Mouse (Mus musculus) forebrain, embryonic 14.5 days (tissue): Measurements from ENCODE around the gene Rbm10. TPM values are rescaled to one million over a fixed set of nuclear protein-coding genes. Genes with fewer than 3 reads are reported as not detected.
A peak's percentile ranks its signal among the peaks of the same experiment; 100 is the strongest.

Experiments
- ATAC-seq: fragments of 200-750 bp; cut with Nextera tagmentation; 2 replicates; pipeline ENCODE4 v1.8.0; 2017; ENCODE audit warnings: mild to moderate bottlenecking, moderate library complexity
- DNase-seq: peaks from one replicate; pipeline ENCODE4 v3.0.0-alpha.2; 2015; ENCODE audit warnings: low spot score
- H3K27ac ChIP-seq: fragments of 300-500 bp; sonication (generic); 2 replicates; pipeline ENCODE4 v1.5.1; 2014; ENCODE audit warnings: low read depth, mild to moderate bottlenecking, control low read depth, low read length, moderate library complexity
- H3K27me3 ChIP-seq: fragments of 300-500 bp; sonication (generic); replicated peaks from 2 replicates; pipeline ENCODE4 v1.6.1; 2014; ENCODE audit warnings: low read length, control low read depth, mixed read lengths; ENCODE audit not compliant: control insufficient read depth, insufficient read depth
- H3K36me3 ChIP-seq: fragments of 300-500 bp; sonication (generic); 2 replicates; pipeline ENCODE4 v1.6.1; 2014; ENCODE audit warnings: low read length, control low read depth; ENCODE audit not compliant: control insufficient read depth, insufficient read depth
- H3K4me1 ChIP-seq: fragments of 300-500 bp; sonication (generic); 2 replicates; pipeline ENCODE4 v1.6.1; 2014; ENCODE audit warnings: antibody characterized with exemption, low read length, control low read depth; ENCODE audit not compliant: control insufficient read depth, insufficient read depth
- H3K4me2 ChIP-seq: fragments of 300-500 bp; sonication (generic); 2 replicates; pipeline ENCODE4 v1.6.1; 2014; ENCODE audit warnings: mild to moderate bottlenecking, control low read depth, low read length
- H3K4me3 ChIP-seq: fragments of 300-500 bp; sonication (generic); 2 replicates; pipeline ENCODE4 v1.5.1; 2014; ENCODE audit warnings: low read depth, low read length, control low read depth
- H3K9ac ChIP-seq: fragments of 300-500 bp; sonication (generic); 2 replicates; pipeline ENCODE4 v1.6.1; 2014; ENCODE audit warnings: mild to moderate bottlenecking, low read length, control low read depth, moderate library complexity
- H3K9me3 ChIP-seq: fragments of 300-500 bp; sonication (generic); replicated peaks from 2 replicates; pipeline ENCODE4 v1.6.1; 2016; ENCODE audit warnings: low read length, control low read depth, mixed read lengths; ENCODE audit not compliant: control insufficient read depth
- WGBS: fragments of 180-500 bp; shearing (Covaris S2); extraction: QIAGEN DNeasy Blood & Tissue Kit; methylation state at CpG from one replicate; pipeline ENCODE4 v1.1.7; 2014; 5-methylcytosine and 5-hydroxymethylcytosine counted together
- polyA plus RNA-seq: library from polyadenylated mRNA; unstranded; fragments of >200 nt; fragmentation: Nextera tagmentation; extraction: Ambion mirVana; gene quantifications from 2 replicates; pipeline ENCODE4 v1.2.1, GENCODE M21; 2014

The Rbm10 gene
- 56.6 and 58.8 TPM in 2 replicates for polyA plus RNA-seq

DNA sequence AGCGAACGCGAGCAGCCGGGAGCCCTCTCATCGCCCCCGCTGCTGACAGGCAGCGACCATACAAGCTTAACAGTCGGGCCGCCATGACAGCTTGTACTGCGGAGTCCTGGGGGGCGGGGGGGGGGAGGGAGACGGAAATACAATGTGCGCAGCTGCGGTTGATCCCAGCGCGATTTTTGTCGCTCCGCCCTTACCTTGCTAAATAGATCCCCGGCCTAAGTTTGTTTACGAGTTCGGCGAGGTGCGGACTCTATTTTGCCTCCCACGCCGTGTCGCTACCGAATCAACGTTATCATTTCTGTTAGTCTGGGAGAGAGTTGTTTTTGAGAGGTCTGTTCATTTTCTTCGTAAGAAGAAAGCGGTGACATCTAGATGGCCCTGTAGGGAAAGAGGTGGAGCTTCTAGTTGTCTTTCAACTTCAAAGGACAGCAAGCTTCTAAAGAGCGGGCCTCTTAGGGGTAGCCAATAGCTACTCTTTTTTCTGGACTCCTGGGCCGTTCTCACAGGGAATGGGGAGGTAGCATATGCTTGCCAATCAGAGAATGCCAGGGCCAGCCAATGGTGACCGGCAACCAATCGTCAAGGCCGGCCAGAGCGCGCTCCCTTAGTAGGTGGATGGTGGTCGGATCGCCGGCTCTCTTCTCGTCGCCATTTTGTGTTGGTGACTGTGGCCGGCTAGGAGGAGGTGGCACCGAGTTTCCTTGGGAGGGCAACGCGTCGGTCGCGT, at the start of gene Rbm10, which contains the start of gene Ndufb11:
Gene Rbm10 (plus strand): TSS at position 328 of the 727 bp plus-strand sequence.
Gene Ndufb11 (minus strand): TSS at position 444 of the 727 bp plus-strand sequence.
- no peaks in the 10 kb centered on the region for H3K9me3 ChIP-seq
- H3K9ac ChIP-seq, result peak within 1 kb of the TSS; percentile 68
- ATAC-seq (peak; percentile 97), DNase-seq (peak; percentile 85)
- H3K36me3 ChIP-seq, result peaks cover 17% of the 10 kb centered on the region; the same call in 1 of the 2 replicates
- 31% methylated on average over 49 of the region's 49 CpGs for WGBS
- peak within 1 kb of the TSS; percentile 88 for H3K27ac ChIP-seq
- peaks cover 5% of the 10 kb centered on the region; the same call in 1 of the 2 replicates for H3K4me1 ChIP-seq
- peak within 1 kb of the TSS; percentile 47 for H3K4me3 ChIP-seq
- H3K4me2 ChIP-seq, result peak within 1 kb of the TSS; percentile 57
- H3K27me3 ChIP-seq, result no peaks in the 10 kb centered on the region

DNA sequence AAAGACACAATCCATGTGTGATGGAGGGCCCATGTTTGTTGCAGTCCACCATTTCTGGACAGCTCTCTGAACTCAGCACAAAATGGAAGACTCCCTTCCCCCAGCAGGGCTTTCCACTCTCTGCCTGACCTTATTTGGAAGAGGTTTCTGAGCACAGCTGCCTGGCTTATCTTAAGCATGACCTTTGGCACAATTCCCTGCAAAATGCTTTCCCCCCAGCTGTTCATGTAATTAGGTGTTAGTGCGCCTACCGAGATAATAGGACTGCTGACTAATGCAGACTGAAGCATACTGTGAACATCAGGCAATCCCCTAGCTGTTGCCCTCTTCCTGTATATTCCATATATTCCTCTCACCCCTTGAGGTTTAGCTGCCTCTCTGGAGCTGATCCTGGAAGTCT, 46.3 kb upstream of the Rbm10 start:
- no peak for ATAC-seq

DNA sequence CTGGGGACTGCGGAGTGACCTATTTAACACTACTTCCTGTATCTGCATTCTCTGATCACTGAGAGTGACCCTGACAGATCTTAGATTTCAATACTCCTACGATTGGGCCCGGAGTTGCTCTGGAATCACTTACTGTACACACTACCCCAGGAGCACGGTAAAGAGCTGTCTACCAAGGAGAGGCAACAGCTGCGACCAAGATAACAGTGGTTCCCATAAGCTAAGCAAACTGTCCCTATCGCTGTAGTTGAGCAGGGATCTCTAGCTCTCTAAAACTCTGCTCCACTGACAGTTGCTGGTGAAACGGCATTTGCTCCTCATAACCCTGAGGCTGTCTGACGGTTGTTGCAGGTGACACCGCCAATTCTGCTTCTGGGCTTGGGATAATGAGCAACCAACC, 44.6 kb upstream of the Rbm10 start:
- DNase-seq (no peak), ATAC-seq (no peak)
- Histone ChIP-seq H3K27ac (no peak overlapping the region), H3K9me3 (no peaks in the 10 kb centered on the region), H3K4me2 (no peak overlapping the region), H3K9ac (no peak overlapping the region), H3K4me1 (no peaks in the 10 kb centered on the region), H3K27me3 (no peaks in the 10 kb centered on the region), H3K4me3 (no peak overlapping the region), H3K36me3 (no peaks in the 10 kb centered on the region)
- 86% methylated on average over 9 of the region's 9 CpGs for WGBS

More for the DNA sequence above, 46.3 kb upstream of the Rbm10 start:
- Histone ChIP-seq H3K36me3 (no peaks in the 10 kb centered on the region), H3K4me2 (no peak overlapping the region), H3K27ac (no peak overlapping the region), H3K27me3 (no peaks in the 10 kb centered on the region), H3K4me3 (no peak overlapping the region), H3K4me1 (no peaks in the 10 kb centered on the region), H3K9me3 (no peaks in the 10 kb centered on the region), H3K9ac (no peak overlapping the region)
- WGBS, result 58% methylated on average over 2 of the region's 2 CpGs
- DNase-seq, result no peak

DNA sequence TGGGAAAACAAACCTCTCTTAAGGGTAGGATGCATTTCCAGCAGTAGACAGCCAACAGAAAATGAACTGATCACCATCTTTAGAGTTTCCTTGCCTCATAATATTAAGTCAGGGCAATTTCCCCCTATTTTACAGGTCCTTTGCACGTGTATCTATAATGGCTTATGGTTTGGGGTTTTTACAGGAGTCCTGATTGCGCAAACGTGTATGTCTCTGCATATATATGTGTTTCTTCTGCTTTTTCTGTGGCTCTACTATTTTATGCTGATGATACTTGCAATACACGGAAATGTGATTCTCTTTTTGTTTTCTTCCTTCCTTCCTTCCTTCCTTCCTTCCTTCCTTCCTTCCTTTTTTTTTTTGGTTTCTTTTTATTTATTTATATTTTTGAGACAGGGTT, 43.4 kb upstream of the Rbm10 start:
- Histone ChIP-seq H3K27me3 (no peaks in the 10 kb centered on the region), H3K4me3 (no peak overlapping the region), H3K4me2 (no peak overlapping the region), H3K36me3 (no peaks in the 10 kb centered on the region), H3K27ac (no peak overlapping the region), H3K9ac (no peak overlapping the region), H3K4me1 (no peaks in the 10 kb centered on the region), H3K9me3 (no peaks in the 10 kb centered on the region)
- WGBS, result 85% methylated on average over 4 of the region's 4 CpGs
- ATAC-seq, result no peak
- no peak for DNase-seq

DNA sequence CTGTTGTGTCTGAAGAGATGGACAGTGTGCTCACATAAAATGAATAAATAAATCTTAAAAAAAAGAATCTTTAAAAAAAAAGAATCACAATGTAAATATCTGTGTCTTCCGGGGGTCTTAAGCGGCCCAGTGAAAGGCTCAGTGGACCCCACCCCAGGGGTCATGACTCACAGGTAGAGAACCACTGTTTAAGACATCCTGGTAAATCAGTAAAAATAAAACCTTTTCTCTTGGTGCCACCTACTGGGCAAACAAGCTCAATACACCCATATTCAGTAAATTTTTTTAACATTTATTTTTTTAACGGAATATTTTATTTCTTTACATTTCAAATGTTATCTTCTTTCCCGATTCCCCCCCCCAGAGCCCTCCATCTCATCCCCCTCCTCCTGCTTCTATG, 29.3 kb upstream of the Rbm10 start:
- no peaks in the 10 kb centered on the region for H3K36me3 ChIP-seq
- H3K4me2 ChIP-seq, result no peak overlapping the region
- no peak overlapping the region for H3K27ac ChIP-seq
- no peak for ATAC-seq
- H3K9ac ChIP-seq, result no peak overlapping the region
- WGBS, result 28% methylated on average over 4 of the region's 4 CpGs
- peak; percentile 17 for DNase-seq
- H3K4me1 ChIP-seq, result no peaks in the 10 kb centered on the region
- H3K9me3 ChIP-seq, result no peaks in the 10 kb centered on the region
- H3K4me3 ChIP-seq, result no peak overlapping the region
- H3K27me3 ChIP-seq, result no peaks in the 10 kb centered on the region

DNA sequence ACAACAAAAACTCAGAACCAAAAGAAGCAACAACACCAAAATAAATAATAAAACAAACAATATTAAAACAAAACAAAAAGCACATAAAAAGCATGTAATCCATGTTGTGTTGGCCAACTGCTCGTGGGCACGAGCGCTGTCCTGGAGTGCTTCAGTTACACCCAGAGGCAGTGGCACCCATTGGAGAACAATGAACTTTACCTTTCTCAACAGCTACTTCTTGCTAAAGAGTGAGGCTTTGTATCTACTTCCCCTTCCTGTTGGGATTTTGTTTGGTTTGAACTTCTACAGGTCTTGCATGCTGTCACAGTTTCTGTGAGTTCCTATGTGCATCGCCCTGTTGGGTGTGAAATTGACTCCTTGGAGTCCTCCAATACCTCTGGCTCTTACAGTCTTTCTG, 8.8 kb upstream of the Rbm10 start:
- Histone ChIP-seq H3K4me2 (no peak overlapping the region), H3K27ac (no peak overlapping the region), H3K4me3 (no peak overlapping the region), H3K36me3 (no peaks in the 10 kb centered on the region), H3K9ac (no peak overlapping the region), H3K9me3 (no peaks in the 10 kb centered on the region), H3K4me1 (no peaks in the 10 kb centered on the region), H3K27me3 (no peaks in the 10 kb centered on the region)
- WGBS, result 73% methylated on average over 4 of the region's 4 CpGs
- no peak for DNase-seq
- no peak for ATAC-seq

DNA sequence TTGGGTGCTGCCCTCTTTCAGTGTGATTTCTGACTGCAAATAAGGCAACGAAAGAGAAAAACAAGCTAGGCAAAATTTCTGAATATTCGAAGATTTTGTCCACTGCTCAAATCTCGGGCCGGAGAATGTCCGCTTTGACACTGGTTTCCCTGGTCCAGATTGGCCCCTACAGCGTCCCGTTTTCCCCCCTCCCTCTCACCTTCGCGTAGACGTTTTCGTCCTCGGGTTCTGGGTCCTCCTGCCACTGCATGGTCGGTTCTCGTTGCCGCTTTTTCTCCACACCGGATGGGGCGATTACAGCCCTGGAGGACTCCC, 485 bp upstream of the Rbm10 start:
- peak overlapping the region; percentile 47 for H3K4me3 ChIP-seq

DNA sequence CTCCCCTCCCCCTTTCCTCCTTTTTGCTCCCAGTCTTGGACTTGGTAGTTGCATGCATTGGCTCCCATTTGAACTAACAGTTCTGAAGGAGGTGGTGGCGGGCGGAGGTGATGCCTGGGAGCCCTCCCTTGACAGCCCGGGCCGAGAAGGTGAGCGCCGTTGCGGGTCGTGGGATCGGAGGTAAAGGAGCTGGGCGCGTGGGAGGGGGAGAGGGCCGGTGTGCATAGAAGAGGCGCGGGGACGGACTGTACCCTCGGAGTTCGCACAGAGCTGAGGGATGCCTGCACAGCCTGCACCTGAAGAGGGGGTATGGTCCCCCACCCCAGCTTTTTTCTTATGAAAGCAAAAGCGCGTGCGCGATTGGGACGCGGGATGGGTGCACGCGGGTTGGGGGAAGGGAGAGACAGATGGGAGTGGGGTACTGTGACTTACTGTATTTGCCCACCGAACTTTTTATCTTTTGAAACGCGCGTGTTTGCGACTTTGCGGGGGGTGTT, 648 bp downstream of the Rbm10 start:
- ATAC-seq (peak; percentile 64), DNase-seq (peak; percentile 73)
- peak overlapping the region; percentile 57 for H3K4me2 ChIP-seq
- H3K27ac ChIP-seq, result peak overlapping the region; percentile 88
- H3K36me3 ChIP-seq, result peaks cover 17% of the 10 kb centered on the region; the same call in 1 of the 2 replicates
- no peaks in the 10 kb centered on the region for H3K9me3 ChIP-seq
- H3K4me3 ChIP-seq, result peak overlapping the region; percentile 47
- 37% methylated on average over 31 of the region's 31 CpGs for WGBS
- peak overlapping the region; percentile 68 for H3K9ac ChIP-seq
- H3K4me1 ChIP-seq, result peaks cover 5% of the 10 kb centered on the region; the same call in 1 of the 2 replicates
- no peaks in the 10 kb centered on the region for H3K27me3 ChIP-seq

More for the DNA sequence above, 485 bp upstream of the Rbm10 start:
- Histone ChIP-seq H3K27ac (peak overlapping the region; percentile 88), H3K36me3 (peaks cover 16% of the 10 kb centered on the region; the same call in 1 of the 2 replicates), H3K4me2 (peak overlapping the region; percentile 55), H3K4me1 (peaks cover 5% of the 10 kb centered on the region; the same call in 1 of the 2 replicates), H3K27me3 (no peaks in the 10 kb centered on the region), H3K9me3 (no peaks in the 10 kb centered on the region), H3K9ac (peak overlapping the region; percentile 63)
- DNase-seq (no peak), ATAC-seq (no peak)
- 34% methylated on average over 17 of the region's 17 CpGs for WGBS

DNA sequence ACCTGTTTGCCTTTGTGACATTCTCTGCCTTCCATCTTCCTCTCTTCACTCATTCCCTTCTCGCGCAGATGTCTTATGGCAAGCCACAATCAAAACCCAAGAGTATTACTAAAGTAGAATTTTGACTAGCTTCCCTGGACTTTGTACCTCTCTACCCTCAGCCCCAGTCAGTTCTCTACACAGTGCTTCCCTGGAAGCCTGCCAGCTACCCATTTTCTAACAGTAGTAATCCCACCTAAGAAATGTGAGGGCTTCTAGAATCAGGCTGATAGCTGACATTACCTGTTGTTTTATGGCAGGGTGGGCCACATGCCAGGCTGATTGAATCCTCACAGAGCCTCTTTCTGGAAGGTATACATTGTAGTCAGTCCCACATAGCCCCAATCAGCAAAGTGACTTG, 20.8 kb downstream of the Rbm10 start:
- 96% methylated on average over 2 of the region's 2 CpGs for WGBS
- H3K36me3 ChIP-seq, result peaks cover 57% of the 10 kb centered on the region
- H3K9ac ChIP-seq, result no peak overlapping the region

More for the DNA sequence above, 20.8 kb downstream of the Rbm10 start:
- DNase-seq, result no peak
- Histone ChIP-seq H3K4me1 (no peaks in the 10 kb centered on the region), H3K27ac (no peak overlapping the region), H3K4me2 (no peak overlapping the region), H3K4me3 (no peak overlapping the region), H3K27me3 (no peaks in the 10 kb centered on the region), H3K9me3 (no peaks in the 10 kb centered on the region)
- no peak for ATAC-seq
